Mouse (Mus musculus): Measurements from ENCODE around the gene Cops9. TPM values are rescaled to one million over a fixed set of nuclear protein-coding genes. Genes with fewer than 3 reads are reported as not detected.

Cops9 gene
- total and polyA plus RNA-seq, 2 experiments from 2014 or later = 223 to 676 TPM

GRCm38 (mm10) chr1:92657025-92657820 lies 15.4 kb upstream of the Cops9 start:
- DNase-seq (ENCODE audit: low spot score) (no peak), ATAC-seq (no peak)
- Histone ChIP-seq H3K4me1 (ENCODE audit: insufficient read depth, low read length) (no peaks in the 10 kb centered on the region), H3K27me3 (ENCODE audit: insufficient read depth, low read length) (no peaks in the 10 kb centered on the region), H3K9ac (replicated peaks; ENCODE audit: low read length) (no peak overlapping the region), H3K4me3 (ENCODE audit: low read length) (no peak overlapping the region), H3K4me2 (ENCODE audit: low read depth, low read length) (no peak overlapping the region), H3K27ac (no peak overlapping the region), H3K9me3 (ENCODE audit: low read length) (no peaks in the 10 kb centered on the region), H3K36me3 (ENCODE audit: insufficient read depth, low read length) (no peaks in the 10 kb centered on the region)
- WGBS = 68% methylated on average over 11 of the region's 11 CpGs
- no peak for TF ChIP-seq CTCF (IDR thresholded peaks at IDR 0.05; ENCODE audit: low read depth)

- H3K36me3 ChIP-seq (ENCODE audit: insufficient read depth, low read length) = no peaks in the 10 kb centered on the region
- no peak overlapping the region for H3K4me2 ChIP-seq (ENCODE audit: low read depth, low read length)
- no peak overlapping the region for H3K27ac ChIP-seq
- H3K4me1 ChIP-seq (ENCODE audit: insufficient read depth, low read length) = no peaks in the 10 kb centered on the region
- 51% methylated on average over 2 of the region's 2 CpGs for WGBS
- H3K4me3 ChIP-seq (ENCODE audit: low read length) = no peak overlapping the region
- H3K27me3 ChIP-seq (ENCODE audit: insufficient read depth, low read length) = no peaks in the 10 kb centered on the region
- no peaks in the 10 kb centered on the region for H3K9me3 ChIP-seq (ENCODE audit: low read length)
- DNase-seq (ENCODE audit: low spot score) (no peak), ATAC-seq (no peak)
- TF ChIP-seq CTCF (IDR thresholded peaks at IDR 0.05; ENCODE audit: low read depth) = no peak
- no peak overlapping the region for H3K9ac ChIP-seq (replicated peaks; ENCODE audit: low read length)
Measured at GRCm38 (mm10) chr1:92654676-92655075, 12.9 kb upstream of the Cops9 start.

- Histone ChIP-seq H3K27ac (no peak overlapping the region), H3K36me3 (ENCODE audit: insufficient read depth, low read length) (no peaks in the 10 kb centered on the region), H3K4me3 (ENCODE audit: low read length) (no peak overlapping the region), H3K4me1 (ENCODE audit: insufficient read depth, low read length) (no peaks in the 10 kb centered on the region), H3K27me3 (ENCODE audit: insufficient read depth, low read length) (no peaks in the 10 kb centered on the region), H3K4me2 (ENCODE audit: low read depth, low read length) (no peak overlapping the region), H3K9me3 (ENCODE audit: low read length) (no peaks in the 10 kb centered on the region), H3K9ac (replicated peaks; ENCODE audit: low read length) (no peak overlapping the region)
- DNase-seq (ENCODE audit: low spot score) (no peak), ATAC-seq (no peak)
- 95% methylated on average over 3 of the region's 3 CpGs for WGBS
- TF ChIP-seq CTCF (IDR thresholded peaks at IDR 0.05; ENCODE audit: low read depth) = no peak
Measured at GRCm38 (mm10) chr1:92653179-92653578, 11.4 kb upstream of the Cops9 start.

GRCm38 (mm10) chr1:92651467-92651866 lies 9.7 kb upstream of the Cops9 start:
- ATAC-seq = no peak
- H3K27me3 ChIP-seq (ENCODE audit: insufficient read depth, low read length) = no peaks in the 10 kb centered on the region
- 0 out of 2 replicates have a peak, but pooled peaks cover 2% of the 10 kb centered on the region for H3K4me1 ChIP-seq (ENCODE audit: insufficient read depth, low read length)
- no peak overlapping the region for H3K4me2 ChIP-seq (ENCODE audit: low read depth, low read length)
- H3K36me3 ChIP-seq (ENCODE audit: insufficient read depth, low read length) = no peaks in the 10 kb centered on the region
- 42% methylated on average over 3 of the region's 3 CpGs for WGBS
- peak; percentile 46 for DNase-seq (ENCODE audit: low spot score)
- H3K27ac ChIP-seq = no peak overlapping the region
- H3K9me3 ChIP-seq (ENCODE audit: low read length) = no peaks in the 10 kb centered on the region
- no peak overlapping the region; the same call in 1 of the 2 replicates for H3K9ac ChIP-seq (replicated peaks; ENCODE audit: low read length)
- TF ChIP-seq CTCF (IDR thresholded peaks at IDR 0.05; ENCODE audit: low read depth) = no peak
- H3K4me3 ChIP-seq (ENCODE audit: low read length) = no peak overlapping the region

- ATAC-seq (peak; percentile 72), DNase-seq (ENCODE audit: low spot score) (peak; percentile 89)
- no peaks in the 10 kb centered on the region for H3K36me3 ChIP-seq (ENCODE audit: insufficient read depth, low read length)
- H3K4me2 ChIP-seq (ENCODE audit: low read depth, low read length) = peak within 1 kb of the TSS; percentile 5; the same call in 1 of the 2 replicates
- no peak within 1 kb of the TSS for H3K4me3 ChIP-seq (ENCODE audit: low read length)
- peak; percentile 90 for TF ChIP-seq CTCF (IDR thresholded peaks at IDR 0.05; ENCODE audit: low read depth)
- WGBS = 25% methylated on average over 8 of the region's 8 CpGs
- H3K4me1 ChIP-seq (ENCODE audit: insufficient read depth, low read length) = 0 out of 2 replicates have a peak, but pooled peaks cover 2% of the 10 kb centered on the region
- H3K27ac ChIP-seq = no peak within 1 kb of the TSS
- no peak within 1 kb of the TSS; the same call in 1 of the 2 replicates for H3K9ac ChIP-seq (replicated peaks; ENCODE audit: low read length)
- no peaks in the 10 kb centered on the region for H3K27me3 ChIP-seq (ENCODE audit: insufficient read depth, low read length)
- H3K9me3 ChIP-seq (ENCODE audit: low read length) = no peaks in the 10 kb centered on the region
Measured at GRCm38 (mm10) chr1:92648673-92649072, 6.9 kb upstream of the Cops9 start, which contains the start of gene Otos. TSS of gene Otos (minus strand) at chr1:92648841.

- DNase-seq (ENCODE audit: low spot score) (no peak), ATAC-seq (0 out of 2 replicates have a peak, but pooled peaks have one; percentile 2)
- no peaks in the 10 kb centered on the region for H3K9me3 ChIP-seq (ENCODE audit: low read length)
- TF ChIP-seq CTCF (IDR thresholded peaks at IDR 0.05; ENCODE audit: low read depth) = no peak
- peak overlapping the region; percentile 5; the same call in 1 of the 2 replicates for H3K4me2 ChIP-seq (ENCODE audit: low read depth, low read length)
- H3K27me3 ChIP-seq (ENCODE audit: insufficient read depth, low read length) = no peaks in the 10 kb centered on the region
- H3K36me3 ChIP-seq (ENCODE audit: insufficient read depth, low read length) = no peaks in the 10 kb centered on the region
- no peak overlapping the region for H3K9ac ChIP-seq (replicated peaks; ENCODE audit: low read length)
- H3K27ac ChIP-seq = no peak overlapping the region
- H3K4me3 ChIP-seq (ENCODE audit: low read length) = no peak overlapping the region
- 0 out of 2 replicates have a peak, but pooled peaks cover 2% of the 10 kb centered on the region for H3K4me1 ChIP-seq (ENCODE audit: insufficient read depth, low read length)
- WGBS = 54% methylated on average over 10 of the region's 10 CpGs
Measured at GRCm38 (mm10) chr1:92648197-92648596, 6.4 kb upstream of the Cops9 start.

- peak; percentile 94 for TF ChIP-seq CTCF (IDR thresholded peaks at IDR 0.05; ENCODE audit: low read depth)
- H3K9me3 ChIP-seq (ENCODE audit: low read length) = no peaks in the 10 kb centered on the region
- H3K4me1 ChIP-seq (ENCODE audit: insufficient read depth, low read length) = 0 out of 2 replicates have a peak, but pooled peaks cover 2% of the 10 kb centered on the region
- DNase-seq (ENCODE audit: low spot score) (peak; percentile 88), ATAC-seq (peak; percentile 68)
- H3K27ac ChIP-seq = no peak overlapping the region
- H3K27me3 ChIP-seq (ENCODE audit: insufficient read depth, low read length) = no peaks in the 10 kb centered on the region
- peak overlapping the region; percentile 5; the same call in 1 of the 2 replicates for H3K4me2 ChIP-seq (ENCODE audit: low read depth, low read length)
- H3K4me3 ChIP-seq (ENCODE audit: low read length) = no peak overlapping the region
- 4% methylated on average over 8 of the region's 8 CpGs for WGBS
- no peaks in the 10 kb centered on the region for H3K36me3 ChIP-seq (ENCODE audit: insufficient read depth, low read length)
- no peak overlapping the region; the same call in 1 of the 2 replicates for H3K9ac ChIP-seq (replicated peaks; ENCODE audit: low read length)
Measured at GRCm38 (mm10) chr1:92647752-92648151, 6.0 kb upstream of the Cops9 start.
